Mouse (Mus musculus) spleen, postnatal 36 days (tissue): ENCODE measurements around the gene Adam12.

Source experiments
- DNase-seq, 2 experiments: peaks; one replicate each; pipeline ENCODE4 v3.0.0; 2022; ENCODE audit warnings: low spot score in 2 of 2, mixed read lengths in 1 of 2

Adam12 gene

DNA sequence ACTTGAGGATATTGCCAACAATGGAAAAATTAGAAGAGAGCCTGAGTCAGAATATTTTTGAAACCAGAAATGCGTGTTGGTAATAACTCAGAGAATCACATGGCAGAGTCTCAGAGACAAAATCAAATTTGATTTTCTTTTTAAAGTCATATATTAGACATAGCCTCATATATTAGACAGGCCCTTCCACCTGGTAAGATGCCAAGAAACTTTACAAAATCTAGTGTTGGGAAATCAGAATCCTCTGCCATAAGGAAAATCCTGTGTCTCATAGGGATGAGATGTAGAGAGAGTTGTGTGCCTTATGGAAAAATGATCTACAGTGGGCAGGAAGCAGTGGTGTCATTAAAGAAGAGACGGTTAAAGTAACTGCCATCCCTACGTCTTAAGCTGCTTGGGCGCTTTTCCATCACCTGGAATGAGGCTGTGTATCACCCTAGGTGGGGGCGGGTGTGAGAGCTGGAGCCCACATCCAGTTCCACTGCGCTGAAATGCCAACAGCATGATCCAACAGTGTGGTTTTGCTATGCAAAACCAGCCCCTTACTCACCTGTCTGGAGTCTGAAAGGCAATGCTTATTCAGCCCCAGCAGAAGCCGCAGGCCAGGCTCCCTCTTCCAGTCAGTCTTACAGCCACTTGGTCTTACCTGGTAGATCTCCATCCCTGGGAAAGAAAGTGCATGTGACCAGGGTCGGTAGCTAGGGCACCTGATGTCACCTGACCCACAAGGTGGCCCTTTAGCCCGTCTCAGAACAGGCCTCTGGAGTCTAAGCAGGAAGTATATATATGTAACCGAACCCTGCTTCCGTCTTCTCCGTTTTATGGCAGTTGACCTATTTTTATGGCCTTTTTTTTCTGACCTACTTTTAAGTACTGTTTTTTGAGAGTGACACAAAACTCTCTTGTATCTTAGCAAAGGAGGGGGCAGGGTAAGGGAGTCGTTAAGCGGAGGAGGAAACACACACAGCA lies at the start of gene Adam12:
Gene Adam12 (minus strand): TSS at position 769 of the 969 bp plus-strand sequence.
- DNase-seq: no peak

DNA sequence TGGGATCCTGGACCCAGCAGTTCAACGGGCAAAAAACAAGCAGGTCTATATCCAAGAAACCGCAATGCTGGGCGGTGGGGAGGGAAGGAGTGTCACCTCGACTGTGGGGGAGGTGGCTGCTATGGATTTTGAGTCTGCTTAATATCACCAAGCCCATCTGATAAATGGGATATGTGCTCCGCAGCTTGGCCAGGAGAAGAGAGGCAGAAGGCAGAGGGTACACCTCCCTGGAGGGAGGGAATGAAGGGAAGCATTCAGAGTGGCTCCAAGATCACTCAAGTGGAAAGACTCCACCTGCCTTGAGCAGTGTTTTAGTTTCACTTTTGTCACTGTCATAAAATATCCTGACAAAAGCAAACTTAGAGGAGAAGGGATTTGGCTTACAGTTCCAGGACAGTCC lies 41.0 kb upstream of the Adam12 start:
- DNase-seq: no peak

DNA sequence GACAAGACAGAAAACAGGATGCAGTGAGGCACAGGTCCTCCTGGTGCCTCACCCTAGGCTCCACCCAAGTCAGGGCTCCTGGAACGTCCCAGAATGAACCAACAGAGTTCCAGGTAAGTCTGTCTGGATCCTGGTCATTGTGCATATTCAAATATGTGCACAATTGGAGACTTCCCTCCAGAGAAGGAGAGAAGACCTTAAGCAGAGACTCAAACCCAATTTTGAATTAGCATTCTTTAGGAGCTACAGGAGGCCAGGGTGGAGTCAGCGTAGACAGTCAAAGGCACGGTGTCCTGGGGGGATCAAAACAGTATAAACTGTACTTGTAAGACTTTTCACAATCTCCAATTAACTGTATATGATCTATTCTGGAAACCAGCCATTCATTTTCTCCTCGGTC lies 40.5 kb upstream of the Adam12 start:
- DNase-seq: no peak

DNA sequence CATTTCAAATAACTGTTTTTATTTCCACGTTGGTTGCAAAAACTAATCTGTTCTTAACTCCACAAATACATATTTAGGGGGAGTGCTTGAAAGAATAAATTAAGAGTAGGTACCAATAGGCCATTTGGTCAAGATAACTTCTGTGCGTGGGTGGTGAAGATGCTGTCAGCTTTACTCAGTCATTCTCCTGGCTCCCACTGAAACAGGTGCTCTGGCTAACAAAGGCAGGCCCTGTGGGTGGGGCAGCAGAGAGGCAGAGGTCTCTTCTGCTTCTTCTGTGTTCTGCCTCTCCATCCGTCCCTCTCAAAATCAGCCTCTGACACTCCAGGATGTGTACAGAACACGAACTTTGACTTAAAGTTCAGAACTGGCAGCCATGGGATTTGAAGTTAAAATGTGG lies 33.8 kb upstream of the Adam12 start:
- DNase-seq: no peak

DNA sequence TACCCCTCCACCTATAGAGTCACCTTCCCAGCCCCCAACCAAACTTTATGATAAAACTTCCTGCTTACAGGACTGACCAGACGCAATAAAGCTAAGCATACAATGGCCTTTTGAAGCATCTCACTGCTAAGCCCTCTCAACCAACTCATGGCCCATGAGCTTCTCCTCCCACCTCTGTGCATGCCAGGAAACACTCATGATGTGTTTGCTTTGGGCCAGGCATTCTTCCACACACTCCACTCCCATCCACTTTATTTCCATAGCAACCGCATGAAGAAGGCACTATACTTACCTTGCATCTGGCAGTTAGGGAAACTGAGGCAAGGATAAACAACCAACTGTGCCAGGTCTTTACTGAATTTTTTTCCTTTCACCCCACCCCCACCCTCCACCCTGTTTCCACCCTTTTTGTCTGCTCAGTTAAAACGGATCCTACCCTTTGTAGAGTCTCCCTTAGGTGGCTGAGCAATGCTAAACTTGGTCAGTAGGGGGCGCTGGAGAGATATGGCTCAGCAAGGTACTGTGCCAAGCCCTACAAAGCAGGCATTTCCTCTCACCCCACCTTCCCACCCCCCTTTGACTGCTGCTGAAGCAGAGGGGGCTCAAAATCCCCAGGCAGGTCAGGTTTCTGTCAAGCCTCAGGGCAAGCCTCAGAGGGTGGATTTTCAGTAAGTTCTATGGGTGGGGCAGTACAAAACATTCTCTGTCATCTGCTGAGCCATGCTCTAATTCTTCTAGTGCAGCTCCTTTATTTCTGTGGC lies 31.4 kb upstream of the Adam12 start:
- no peak for DNase-seq

DNA sequence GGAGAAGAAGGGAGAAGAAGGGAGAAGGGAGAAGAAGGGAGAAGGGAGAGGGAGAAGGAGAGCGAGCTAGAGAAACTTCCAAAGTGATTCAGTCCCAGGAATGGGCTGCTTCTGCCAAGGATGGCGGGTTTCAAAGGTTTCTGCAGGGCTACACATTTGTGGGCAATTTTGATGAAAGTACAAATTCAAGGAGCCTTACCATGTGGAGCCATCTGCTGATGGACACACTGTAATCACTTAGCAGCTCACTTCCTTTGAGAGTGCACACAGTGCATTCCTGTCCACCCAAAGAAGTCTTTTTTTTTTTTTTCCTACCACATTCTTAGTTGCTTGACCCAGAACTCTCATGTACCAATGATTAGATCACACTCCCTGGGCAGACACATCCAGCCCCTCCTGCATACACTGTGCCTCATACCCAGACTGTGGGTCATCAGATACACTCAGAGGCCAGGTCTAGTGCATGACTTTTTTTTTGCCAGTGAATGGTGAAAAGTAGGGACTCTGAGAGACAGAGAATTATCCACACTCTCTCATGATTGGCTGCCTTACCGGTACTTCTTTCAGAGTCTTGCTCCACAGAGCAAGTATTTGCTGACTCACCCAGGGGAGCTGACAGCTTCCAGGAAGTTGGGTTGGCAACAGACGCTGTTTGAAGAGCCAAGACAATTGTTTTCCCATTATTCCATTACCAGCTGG lies 29.2 kb upstream of the Adam12 start:
- no peak for DNase-seq

DNA sequence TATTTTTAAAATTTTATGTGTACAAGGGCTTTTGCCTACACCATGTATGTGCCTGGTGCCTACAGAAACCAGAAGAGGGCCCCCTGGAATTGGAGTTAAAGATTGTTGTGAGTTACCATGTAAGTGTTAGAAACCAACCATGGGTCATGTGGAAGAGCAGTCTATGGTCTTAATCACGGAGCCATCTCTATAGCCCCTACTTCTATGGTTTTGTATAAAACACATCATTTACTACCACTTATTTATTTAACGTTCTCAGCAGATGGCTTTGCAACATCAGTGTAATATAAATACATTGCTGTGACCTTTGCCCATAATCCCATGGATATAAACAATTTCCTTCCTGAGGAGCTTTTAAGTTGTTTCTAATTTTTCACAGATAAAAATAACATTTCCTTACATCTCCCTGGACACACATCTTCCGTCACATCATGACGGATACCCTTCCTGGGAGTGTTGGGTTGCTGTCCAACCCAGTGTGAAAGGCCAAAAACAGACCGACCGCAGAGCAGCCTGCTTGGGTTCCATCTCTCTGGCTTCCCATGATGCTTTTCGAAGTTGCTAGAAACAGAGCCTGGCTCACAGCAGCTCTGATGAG lies 18.4 kb upstream of the Adam12 start:
- no peak for DNase-seq

DNA sequence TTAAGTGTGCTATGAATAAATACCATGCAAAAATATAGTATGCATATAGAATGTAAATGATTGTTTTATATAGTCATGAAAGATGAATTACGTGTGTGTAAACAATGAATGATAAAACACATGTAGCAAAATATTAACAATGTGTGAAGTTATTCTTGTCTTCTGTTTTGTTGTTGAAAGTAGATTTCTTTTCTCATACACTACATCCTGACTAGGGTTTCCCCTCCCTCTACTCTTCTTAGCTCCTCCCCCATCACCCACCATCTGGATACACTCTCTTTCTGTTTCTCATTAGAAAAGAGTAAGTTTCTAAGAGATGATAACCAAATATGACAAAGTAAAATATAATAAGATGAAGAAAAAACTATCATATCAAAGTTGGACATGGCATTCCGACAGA lies 16.1 kb upstream of the Adam12 start:
- DNase-seq: no peak

DNA sequence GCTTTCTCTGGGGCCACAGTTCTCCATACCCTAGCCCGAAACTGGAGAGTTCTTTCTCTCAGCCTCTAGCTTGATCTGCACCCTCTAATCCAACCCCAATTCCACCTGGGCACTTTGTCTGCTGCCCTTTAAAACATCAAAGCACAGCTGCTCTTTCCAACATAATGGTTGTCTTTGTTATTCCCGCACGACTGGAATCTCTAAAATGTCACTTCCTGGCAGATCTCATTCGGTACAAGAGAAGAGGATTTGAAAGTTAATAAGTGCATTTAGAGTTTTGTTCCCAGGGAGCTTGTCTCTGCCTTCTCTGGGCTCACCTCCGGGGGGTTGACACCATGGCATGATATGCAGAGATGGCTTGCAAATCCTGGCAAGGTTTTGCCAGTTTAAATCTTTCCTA lies 14.7 kb upstream of the Adam12 start:
- DNase-seq: no peak

DNA sequence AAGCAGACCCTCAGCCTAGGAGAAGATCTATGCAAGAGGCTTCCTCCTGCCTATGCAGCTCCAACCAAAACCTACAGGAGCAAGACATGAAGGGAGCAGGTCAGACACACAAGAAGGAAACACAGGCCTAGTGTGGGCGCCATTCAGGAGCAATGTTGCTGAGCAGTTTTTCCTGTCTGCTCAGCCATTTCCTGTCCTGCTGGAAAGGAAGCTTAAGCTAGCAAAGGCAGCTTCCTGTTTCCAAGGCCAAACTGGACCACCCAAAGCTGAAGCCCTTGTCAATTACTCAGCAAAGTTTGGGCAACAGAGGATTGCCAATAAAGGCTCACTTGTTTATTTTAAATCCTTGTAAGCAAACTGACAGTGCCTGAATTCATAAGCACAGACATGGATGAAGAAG lies 10.8 kb upstream of the Adam12 start:
- DNase-seq: no peak

DNA sequence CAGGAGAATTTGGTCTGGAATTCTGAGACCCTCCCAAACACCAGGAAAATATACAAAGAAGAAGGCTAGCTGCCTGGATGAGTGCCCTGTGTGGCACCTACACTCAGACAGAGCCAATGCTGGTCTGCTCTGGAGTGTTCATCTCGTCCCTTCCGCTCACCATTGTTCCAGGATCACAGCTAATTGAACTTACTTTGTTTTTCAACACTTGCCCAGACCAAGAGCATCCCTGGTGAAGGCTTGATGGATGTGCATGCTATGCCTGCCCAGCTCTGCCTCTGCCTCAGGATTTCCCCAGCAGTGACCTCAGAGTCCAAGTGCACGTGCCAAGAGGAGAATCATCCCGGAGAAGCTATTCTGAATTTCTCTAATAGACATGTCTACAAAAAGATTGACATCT lies 9.3 kb upstream of the Adam12 start:
- no peak for DNase-seq

DNA sequence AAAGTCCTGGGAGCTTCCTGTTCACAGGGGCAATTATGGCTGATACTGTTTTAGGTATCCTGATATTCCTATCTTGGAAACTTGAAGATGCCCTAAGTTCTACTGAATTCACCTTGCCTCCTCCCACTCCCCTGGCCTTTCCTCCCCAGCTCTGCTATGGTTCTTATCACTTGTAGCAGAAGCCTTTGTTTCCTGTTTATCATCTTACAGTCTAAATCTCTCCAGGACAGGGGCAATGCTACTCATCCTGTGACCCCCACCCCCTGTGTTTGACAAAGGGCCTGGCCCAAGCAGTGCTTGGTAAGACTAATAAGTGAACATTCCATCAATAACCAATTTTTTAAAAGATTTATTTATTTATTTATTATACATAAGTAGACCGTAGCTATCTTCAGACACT lies 8.6 kb upstream of the Adam12 start:
- DNase-seq: no peak

DNA sequence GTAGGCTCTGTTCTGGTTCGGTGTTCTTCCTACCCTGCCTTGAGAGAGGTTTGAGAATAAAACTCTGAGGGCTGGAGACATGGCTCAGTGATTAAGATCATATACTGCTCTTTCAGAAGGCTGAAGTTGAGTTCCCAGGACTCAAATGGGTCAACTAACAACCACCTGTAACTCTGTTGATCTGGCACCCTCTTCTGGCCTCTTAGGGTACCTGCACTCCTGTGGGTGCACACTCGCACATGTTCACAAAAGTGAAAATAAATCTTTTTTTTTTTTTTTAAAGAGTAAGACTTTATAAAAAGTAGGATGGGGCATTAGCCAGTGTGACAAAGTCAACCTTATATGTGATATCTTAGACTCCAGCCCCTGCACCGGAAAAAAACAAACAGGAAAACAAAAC lies 6.9 kb upstream of the Adam12 start:
- DNase-seq: no peak

DNA sequence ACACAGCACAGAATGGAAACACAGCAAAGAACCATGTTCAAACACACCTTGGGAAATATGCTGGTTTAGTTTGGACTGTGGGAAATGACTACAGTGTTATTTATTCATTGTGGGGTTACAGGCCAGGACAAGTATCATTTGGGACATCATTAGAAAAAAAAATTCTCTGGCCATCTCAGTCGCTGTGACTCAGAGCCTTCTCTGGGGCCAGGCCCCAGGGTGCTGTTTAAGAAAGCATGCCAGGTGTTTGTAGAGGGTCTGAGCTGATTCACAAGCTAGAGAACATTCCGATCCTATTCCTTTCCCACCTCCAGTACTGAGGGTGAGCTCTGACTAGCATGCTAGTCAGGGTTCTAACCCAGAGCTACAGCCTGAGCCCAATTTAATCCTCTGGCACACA lies 5.4 kb upstream of the Adam12 start:
- no peak for DNase-seq

DNA sequence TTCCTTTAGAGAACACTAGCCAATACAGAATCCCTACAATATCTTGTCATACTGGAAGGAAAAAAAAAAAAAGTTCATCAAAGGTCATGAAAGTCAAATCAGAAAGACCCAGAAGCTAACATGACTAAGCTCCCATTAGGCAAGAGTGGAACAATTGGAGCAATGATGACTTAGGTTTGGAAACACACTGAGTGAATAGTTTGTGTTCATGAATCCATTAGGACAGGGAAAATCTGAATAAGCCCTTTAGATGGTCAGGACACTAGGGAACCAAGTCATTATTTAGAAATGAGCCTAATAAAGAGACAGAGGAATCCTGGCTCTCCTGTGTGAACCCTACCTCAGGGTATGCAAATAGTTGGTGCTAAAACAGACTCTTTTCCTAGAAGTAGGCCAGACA lies 4.8 kb upstream of the Adam12 start:
- DNase-seq: no peak

DNA sequence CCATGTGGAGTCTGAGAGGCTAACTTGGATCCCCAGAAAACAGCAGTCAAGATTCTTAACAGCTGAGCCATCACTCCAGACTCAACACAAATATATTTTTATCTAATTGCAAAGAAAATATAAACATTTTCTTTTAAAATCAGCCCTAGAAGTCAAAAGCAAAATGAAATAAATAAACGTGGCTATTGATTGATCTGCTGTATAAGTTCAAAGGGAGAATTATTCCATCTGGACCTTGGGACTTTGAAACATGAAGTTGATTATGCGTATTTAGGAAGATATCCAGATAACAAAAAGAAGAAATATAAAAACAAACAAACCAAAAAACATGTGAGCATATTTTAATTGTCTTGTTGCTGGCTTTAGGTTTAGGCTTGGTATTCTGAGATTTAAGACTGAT lies 3.6 kb upstream of the Adam12 start:
- DNase-seq: no peak

DNA sequence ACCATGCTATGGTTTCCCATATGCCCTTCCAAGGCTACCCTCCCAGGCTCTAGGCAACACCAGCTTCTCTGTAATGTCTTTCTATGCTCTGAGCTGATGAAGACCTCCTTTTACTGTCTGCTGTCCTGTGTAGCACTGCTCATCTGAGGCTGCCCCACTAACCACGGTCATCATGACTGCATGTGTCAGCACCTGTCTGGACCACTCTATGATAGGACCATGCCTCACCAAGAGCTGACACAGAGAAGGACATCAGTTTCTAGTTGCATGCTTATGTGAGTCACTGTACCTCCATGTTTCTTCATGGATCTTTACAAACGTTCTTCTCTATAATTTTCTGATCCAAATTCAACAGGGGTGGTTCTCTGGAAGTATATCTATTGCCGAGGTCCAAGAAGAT lies 1.2 kb downstream of the Adam12 start:
- DNase-seq: no peak

DNA sequence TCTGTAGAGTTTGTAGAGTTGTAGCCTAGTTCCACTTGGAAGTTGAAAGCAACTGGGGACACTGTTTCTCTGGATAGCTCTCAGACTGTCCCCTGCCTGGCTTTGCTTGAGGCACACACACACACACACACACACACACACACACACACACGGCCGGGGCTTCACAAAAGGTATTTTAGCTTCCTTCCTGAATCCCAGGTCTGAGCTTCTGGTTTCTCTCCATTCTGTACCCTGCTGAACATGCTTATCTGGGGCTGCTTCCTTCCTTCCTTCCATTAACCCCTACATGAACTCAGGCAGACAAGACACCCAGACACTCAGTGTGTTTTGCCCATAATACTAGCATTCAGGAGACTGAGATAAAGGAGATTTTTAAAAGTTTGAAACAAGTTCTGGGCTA lies 2.0 kb downstream of the Adam12 start:
- DNase-seq: no peak

DNA sequence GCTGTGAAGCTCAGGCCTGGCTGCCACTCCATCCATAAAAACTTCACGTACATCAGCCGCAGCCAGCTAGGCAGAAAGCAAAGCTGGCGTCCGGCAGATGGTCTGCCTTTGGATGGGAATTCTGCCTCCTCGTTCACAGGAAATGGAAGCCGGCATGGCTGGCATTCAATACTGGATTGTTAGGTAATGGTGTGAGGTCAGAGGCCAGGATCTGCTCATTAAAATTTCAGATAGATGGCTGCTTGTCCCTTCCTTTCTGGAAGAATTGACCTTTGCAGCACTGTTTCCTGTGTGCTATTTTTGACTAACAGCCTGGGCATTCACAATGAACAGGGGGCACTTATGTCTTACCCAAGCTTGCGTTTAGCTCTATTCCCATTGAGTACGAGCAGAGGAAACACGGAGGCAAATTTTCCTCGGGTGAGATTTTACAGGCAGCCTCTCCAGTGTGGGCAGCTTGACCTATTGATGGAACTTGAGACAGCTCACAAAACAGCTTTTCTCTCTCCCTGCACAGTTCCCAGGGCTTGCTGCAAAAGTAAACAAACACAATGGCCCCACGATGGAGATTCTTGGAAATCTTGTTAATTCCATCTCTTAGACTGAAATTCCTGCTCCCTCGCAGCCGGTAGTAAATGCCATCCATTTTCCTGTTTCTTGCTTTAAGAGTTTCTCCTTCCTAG lies 4.0 kb downstream of the Adam12 start:
- no peak for DNase-seq

DNA sequence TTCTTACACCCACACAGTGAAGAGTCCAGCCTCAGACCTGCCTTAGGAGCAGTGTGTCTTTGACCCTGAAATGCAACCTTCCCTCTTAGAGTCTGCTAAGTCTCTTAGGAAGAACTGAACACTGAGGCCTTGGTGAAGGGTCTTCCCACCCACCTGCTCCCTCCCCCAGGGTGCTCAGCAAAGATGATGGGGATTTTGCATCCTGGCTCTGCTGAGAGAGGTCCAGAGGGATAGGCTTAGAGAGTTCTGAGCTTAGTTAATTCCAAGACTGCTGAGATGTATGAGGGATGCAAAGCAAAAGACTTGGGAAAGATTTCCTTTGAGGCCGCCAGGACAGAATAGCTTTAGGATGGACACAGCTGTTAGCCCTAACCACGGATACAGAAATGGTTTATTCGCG lies 4.8 kb downstream of the Adam12 start:
- no peak for DNase-seq

DNA sequence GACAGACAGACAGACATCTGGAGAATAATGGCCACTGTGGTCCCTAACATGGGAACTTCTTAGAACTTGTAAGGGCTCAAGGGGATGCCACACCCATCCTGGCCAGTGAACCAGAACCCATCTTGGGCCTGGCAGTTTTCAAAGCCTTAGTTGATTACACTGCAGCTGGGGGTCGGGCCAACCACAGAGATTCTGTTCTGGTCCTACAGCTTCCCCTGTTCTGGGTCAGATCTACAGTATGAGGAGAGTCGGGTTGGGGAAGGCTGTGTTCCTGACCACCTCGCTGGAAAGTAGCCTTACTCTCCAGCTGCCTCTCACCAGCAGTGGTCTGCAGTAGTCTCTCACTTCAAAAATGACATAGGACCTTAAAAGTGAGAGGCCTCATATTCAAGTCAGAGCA lies 5.7 kb downstream of the Adam12 start:
- no peak for DNase-seq
